In the genomic region with DNA sequence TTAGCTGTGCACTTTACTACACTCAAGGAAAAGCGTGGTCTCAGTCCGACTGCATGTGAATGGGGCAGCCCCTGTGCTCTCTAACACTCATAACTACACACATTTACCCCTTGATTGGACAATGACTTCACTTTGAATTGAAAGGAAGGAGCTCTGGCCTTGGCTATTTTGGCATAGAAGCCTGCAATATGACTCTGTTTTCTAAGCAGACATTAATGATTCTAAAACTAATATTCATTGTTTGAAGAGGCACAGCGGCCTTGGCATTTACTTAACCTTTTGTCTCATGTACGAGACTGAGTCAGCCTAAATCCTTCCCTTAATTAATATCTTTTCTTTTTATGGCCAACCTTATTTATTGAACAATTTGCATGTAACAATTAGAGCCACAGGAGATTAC, we compare ENCODE assay signal across 14 mouse cellular contexts.
"Had no signal": no experiment of that assay in that cellular context is flagged by ENCODE, and none has a peak within 500 bp of the region (broad histone marks: within the 10 kb centered on the region; RNA-seq: fewer than 3 reads in every experiment).

No protein-coding gene starts in this region.

- DNase-seq: lung, adult 18-20 months; lung, embryonic 14.5 days; lung, postnatal 10 days; lung, postnatal 4 days; midbrain, embryonic 14.5 days; retina, postnatal 1 day; right cerebral cortex, adult 18-20 months; right cerebral cortex, postnatal 25 days; right cerebral cortex, postnatal 4 days; spleen, adult 18-20 months; thymus, adult 18-20 months; thymus, postnatal 14 days; thymus, postnatal 36 days had no signal

- ATAC-seq: midbrain, embryonic 16.5 days had no signal
